Mouse (Mus musculus): ENCODE measurements around the gene Raph1. TPM values are rescaled to one million over a fixed set of nuclear protein-coding genes. Genes with fewer than 3 reads are reported as not detected.
A peak's percentile ranks its signal among the peaks of the same experiment; 100 is the strongest.

The Raph1 gene
- total and polyA plus RNA-seq, 3 experiments, result 17.1 to 152 (median 111) TPM

DNA sequence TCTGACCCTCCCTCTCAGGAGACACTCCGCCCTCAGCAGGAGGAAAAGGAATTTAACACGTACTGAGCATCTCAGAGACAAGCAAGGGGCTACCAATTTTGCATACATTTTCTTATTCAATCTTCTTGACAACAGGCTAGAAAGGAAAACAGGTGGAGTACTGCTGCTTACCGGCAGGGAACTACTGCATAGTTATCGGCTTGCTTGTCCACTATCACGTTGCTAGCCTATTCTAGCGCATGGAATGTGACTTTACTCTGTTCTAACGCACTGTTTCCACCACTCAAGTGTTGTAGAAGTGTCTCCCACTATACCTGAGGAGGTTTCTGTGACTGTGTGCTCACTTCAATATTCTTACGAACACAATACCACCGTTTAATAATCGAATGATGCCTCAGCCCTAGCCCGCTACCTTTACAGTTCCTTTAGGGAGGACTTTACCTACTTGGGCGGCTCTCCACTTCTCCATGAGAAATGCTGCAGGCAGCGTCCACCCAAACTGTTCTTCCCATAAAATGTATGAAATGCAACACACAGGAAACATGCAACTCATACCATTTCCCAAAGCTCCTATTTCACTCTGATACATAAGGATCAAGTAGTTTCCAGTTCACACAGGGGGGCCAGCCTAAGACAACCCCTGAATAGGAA is 1.5 kb downstream of the Raph1 start:
- Histone ChIP-seq H3K9ac (ENCODE audit: low read depth, low read length) (peak overlapping the region; percentile 98), H3K36me3 (ENCODE audit: control insufficient read depth, insufficient read depth, low read length) (peaks cover 12% of the 10 kb centered on the region), H3K4me3 (peak overlapping the region; percentile 98), H3K27me3 (ENCODE audit: control insufficient read depth, insufficient read depth, low read length) (no peaks in the 10 kb centered on the region), H3K79me2 (replicated peaks; ENCODE audit: control insufficient read depth, insufficient read depth, low read length) (peaks cover 12% of the 10 kb centered on the region), H3K27ac (peak overlapping the region; percentile 98), H3K4me1 (ENCODE audit: control insufficient read depth, insufficient read depth, low read length) (peaks cover 2% of the 10 kb centered on the region)
- peak; percentile 36 to 38 for DNase-seq
- intact Hi-C loops (cut with DNase I), result loop anchor here (5.0 kb wide), 3 partner anchors 137 to 397 kb away; partner anchors contain the start of gene Abi2
- TF ChIP-seq CTCF (IDR thresholded peaks at IDR 0.05) (peak; percentile 69), EP300 (IDR thresholded peaks at IDR 0.05; ENCODE audit: insufficient read depth, low read depth, low read length) (no peak)
- WGBS, result 1% methylated on average over 13 of the region's 13 CpGs

- no peaks in the 10 kb centered on the region for H3K27me3 ChIP-seq (ENCODE audit: control insufficient read depth, insufficient read depth, low read length)
- peak overlapping the region; percentile 12; the same call in 1 of the 2 replicates for H3K9ac ChIP-seq (ENCODE audit: low read depth, low read length)
- H3K4me1 ChIP-seq (ENCODE audit: control insufficient read depth, insufficient read depth, low read length), result peaks cover 2% of the 10 kb centered on the region
- TF ChIP-seq CTCF (IDR thresholded peaks at IDR 0.05) (no peak), EP300 (IDR thresholded peaks at IDR 0.05; ENCODE audit: insufficient read depth, low read depth, low read length) (no peak)
- H3K36me3 ChIP-seq (ENCODE audit: control insufficient read depth, insufficient read depth, low read length), result peaks cover 12% of the 10 kb centered on the region
- 30% methylated on average over 5 of the region's 5 CpGs for WGBS
- intact Hi-C loops (cut with DNase I), result loop anchor here (5.0 kb wide), 3 partner anchors 138 to 398 kb away; partner anchors contain the start of gene Abi2
- no peak for DNase-seq
- peak overlapping the region; percentile 31 for H3K27ac ChIP-seq
- peaks cover 12% of the 10 kb centered on the region for H3K79me2 ChIP-seq (replicated peaks; ENCODE audit: control insufficient read depth, insufficient read depth, low read length)
- peak overlapping the region; percentile 98 for H3K4me3 ChIP-seq
Measured at GRCm38 (mm10) chr1:60564691-60565090, 2.2 kb downstream of the Raph1 start.

DNA sequence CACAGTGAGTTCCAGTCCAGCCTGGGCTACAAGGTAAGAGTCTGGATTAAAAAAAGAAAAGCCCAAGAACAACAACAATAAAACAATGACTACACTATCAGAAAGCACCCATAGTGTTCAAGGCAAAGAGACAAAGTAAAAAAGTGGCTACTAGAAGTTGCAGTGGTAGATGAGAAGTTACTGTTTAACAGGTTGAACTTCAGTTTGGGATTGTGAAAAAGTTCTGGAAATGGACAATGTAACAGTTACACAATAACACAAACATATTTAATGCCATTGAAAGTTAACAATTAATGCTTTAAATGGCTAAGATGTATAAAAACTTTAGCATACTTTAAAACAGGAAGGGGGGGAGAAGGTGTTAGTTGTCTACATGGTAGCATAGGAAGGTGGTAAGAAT is 3.9 kb downstream of the Raph1 start:
- H3K4me3 ChIP-seq, result no peak overlapping the region
- H3K9ac ChIP-seq (ENCODE audit: low read depth, low read length), result no peak overlapping the region
- H3K27me3 ChIP-seq (ENCODE audit: control insufficient read depth, insufficient read depth, low read length), result no peaks in the 10 kb centered on the region
- no peak for TF ChIP-seq EP300 (IDR thresholded peaks at IDR 0.05; ENCODE audit: insufficient read depth, low read depth, low read length)
- TF ChIP-seq POLR2A (IDR thresholded peaks at IDR 0.05; ENCODE audit: insufficient read depth, low read depth, low read length), result no peak
- no peak for TF ChIP-seq CTCF (IDR thresholded peaks at IDR 0.05)
- H3K36me3 ChIP-seq (ENCODE audit: control insufficient read depth, insufficient read depth, low read length), result peaks cover 12% of the 10 kb centered on the region
- peaks cover 2% of the 10 kb centered on the region for H3K4me1 ChIP-seq (ENCODE audit: control insufficient read depth, insufficient read depth, low read length)
- H3K79me2 ChIP-seq (replicated peaks; ENCODE audit: control insufficient read depth, insufficient read depth, low read length), result peaks cover 12% of the 10 kb centered on the region
- DNase-seq, result no peak
- H3K27ac ChIP-seq, result no peak overlapping the region
- intact Hi-C loops (cut with DNase I), result no loop called here

GRCm38 (mm10) chr1:60543681-60544080 is 23.2 kb downstream of the Raph1 start:
- Histone ChIP-seq H3K36me3 (ENCODE audit: control insufficient read depth, insufficient read depth, low read length) (peaks cover 11% of the 10 kb centered on the region), H3K4me1 (ENCODE audit: control insufficient read depth, insufficient read depth, low read length) (peaks cover 6% of the 10 kb centered on the region), H3K27me3 (ENCODE audit: control insufficient read depth, insufficient read depth, low read length) (no peaks in the 10 kb centered on the region), H3K9ac (ENCODE audit: low read depth, low read length) (no peak overlapping the region), H3K4me3 (no peak overlapping the region), H3K79me2 (replicated peaks; ENCODE audit: control insufficient read depth, insufficient read depth, low read length) (peaks cover 5% of the 10 kb centered on the region), H3K27ac (no peak overlapping the region)
- WGBS, result 59% methylated on average over 1 of the region's 1 CpGs
- intact Hi-C loops (cut with DNase I), result loop anchor here (2.0 kb wide), 1 partner anchor 17 kb away; no protein-coding TSS in a partner anchor
- TF ChIP-seq POLR2A (IDR thresholded peaks at IDR 0.05; ENCODE audit: insufficient read depth, low read depth, low read length) (no peak), EP300 (IDR thresholded peaks at IDR 0.05; ENCODE audit: insufficient read depth, low read depth, low read length) (no peak), CTCF (IDR thresholded peaks at IDR 0.05) (no peak)
- no peak for DNase-seq

GRCm38 (mm10) chr1:60539272-60539671 is 27.6 kb downstream of the Raph1 start:
- peaks cover 14% of the 10 kb centered on the region for H3K36me3 ChIP-seq (ENCODE audit: control insufficient read depth, insufficient read depth, low read length)
- H3K4me1 ChIP-seq (ENCODE audit: control insufficient read depth, insufficient read depth, low read length), result peaks cover 4% of the 10 kb centered on the region
- H3K27ac ChIP-seq, result no peak overlapping the region
- no peaks in the 10 kb centered on the region for H3K27me3 ChIP-seq (ENCODE audit: control insufficient read depth, insufficient read depth, low read length)
- peaks cover 1% of the 10 kb centered on the region for H3K79me2 ChIP-seq (replicated peaks; ENCODE audit: control insufficient read depth, insufficient read depth, low read length)
- WGBS, result 77% methylated on average over 3 of the region's 3 CpGs
- no peak overlapping the region for H3K4me3 ChIP-seq
- intact Hi-C loops (cut with DNase I), result no loop called here
- TF ChIP-seq EP300 (IDR thresholded peaks at IDR 0.05; ENCODE audit: insufficient read depth, low read depth, low read length) (no peak), CTCF (IDR thresholded peaks at IDR 0.05) (no peak), POLR2A (IDR thresholded peaks at IDR 0.05; ENCODE audit: insufficient read depth, low read depth, low read length) (no peak)
- DNase-seq, result no peak
- H3K9ac ChIP-seq (ENCODE audit: low read depth, low read length), result no peak overlapping the region

GRCm38 (mm10) chr1:60534932-60535331 is 32.0 kb downstream of the Raph1 start:
- TF ChIP-seq POLR2A (IDR thresholded peaks at IDR 0.05; ENCODE audit: insufficient read depth, low read depth, low read length) (no peak), EP300 (IDR thresholded peaks at IDR 0.05; ENCODE audit: insufficient read depth, low read depth, low read length) (no peak), CTCF (IDR thresholded peaks at IDR 0.05) (peak; percentile 61)

More at GRCm38 (mm10) chr1:60534932-60535331, 32.0 kb downstream of the Raph1 start:
- DNase-seq, result peak in 1 of 2 experiments; percentile 16
- WGBS, result 82% methylated on average over 2 of the region's 2 CpGs
- Histone ChIP-seq H3K79me2 (replicated peaks; ENCODE audit: control insufficient read depth, insufficient read depth, low read length) (peaks cover 1% of the 10 kb centered on the region), H3K36me3 (ENCODE audit: control insufficient read depth, insufficient read depth, low read length) (peaks cover 23% of the 10 kb centered on the region), H3K9ac (ENCODE audit: low read depth, low read length) (no peak overlapping the region), H3K4me3 (no peak overlapping the region), H3K27me3 (ENCODE audit: control insufficient read depth, insufficient read depth, low read length) (no peaks in the 10 kb centered on the region), H3K27ac (no peak overlapping the region), H3K4me1 (ENCODE audit: control insufficient read depth, insufficient read depth, low read length) (no peaks in the 10 kb centered on the region; the same call in 1 of the 2 replicates)
- intact Hi-C loops (cut with DNase I), result no loop called here
